Mouse (Mus musculus): ENCODE results near the gene Arhgap27. TPM values are rescaled to one million over a fixed set of nuclear protein-coding genes. Genes with fewer than 3 reads are reported as not detected.

Arhgap27 gene
- total and polyA plus RNA-seq, 2 experiments from 2014 or later = 5.9 to 12.2 TPM

DNA sequence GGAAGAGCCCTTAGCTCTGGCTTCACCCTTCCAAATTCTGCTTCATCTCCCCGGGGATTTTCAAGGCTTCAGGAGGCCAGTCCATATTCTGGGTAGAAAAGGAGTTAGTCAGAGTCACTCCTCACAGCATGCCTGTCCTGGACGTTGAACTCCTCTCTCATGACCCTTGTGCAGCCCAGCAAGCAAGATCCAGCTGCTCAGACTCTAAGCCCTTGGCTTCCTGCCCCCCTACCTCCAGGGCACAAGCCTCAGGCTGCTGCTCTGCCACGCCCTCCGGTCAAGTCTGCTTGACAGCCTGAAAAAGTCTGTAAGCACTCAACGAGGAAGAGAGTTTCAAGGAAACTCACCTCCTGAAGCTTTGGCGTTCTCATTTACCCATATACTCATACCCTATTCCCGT, 43.1 kb upstream of the Arhgap27 start:
- Histone ChIP-seq H3K4me2 (ENCODE audit: low read depth, low read length) (no peak overlapping the region), H3K27ac (no peak overlapping the region), H3K27me3 (ENCODE audit: insufficient read depth, low read length) (no peaks in the 10 kb centered on the region), H3K4me3 (ENCODE audit: low read length) (no peak overlapping the region), H3K4me1 (ENCODE audit: insufficient read depth, low read length) (peaks cover 8% of the 10 kb centered on the region; the same call in 1 of the 2 replicates), H3K9ac (replicated peaks; ENCODE audit: low read length) (no peak overlapping the region), H3K36me3 (ENCODE audit: insufficient read depth, low read length) (peaks cover 3% of the 10 kb centered on the region; the same call in 1 of the 2 replicates), H3K9me3 (ENCODE audit: low read length) (no peaks in the 10 kb centered on the region)
- no peak for TF ChIP-seq CTCF (IDR thresholded peaks at IDR 0.05; ENCODE audit: low read depth)
- no peak for ATAC-seq
- 78% methylated on average over 7 of the region's 7 CpGs for WGBS
- no peak for DNase-seq (ENCODE audit: low spot score)

DNA sequence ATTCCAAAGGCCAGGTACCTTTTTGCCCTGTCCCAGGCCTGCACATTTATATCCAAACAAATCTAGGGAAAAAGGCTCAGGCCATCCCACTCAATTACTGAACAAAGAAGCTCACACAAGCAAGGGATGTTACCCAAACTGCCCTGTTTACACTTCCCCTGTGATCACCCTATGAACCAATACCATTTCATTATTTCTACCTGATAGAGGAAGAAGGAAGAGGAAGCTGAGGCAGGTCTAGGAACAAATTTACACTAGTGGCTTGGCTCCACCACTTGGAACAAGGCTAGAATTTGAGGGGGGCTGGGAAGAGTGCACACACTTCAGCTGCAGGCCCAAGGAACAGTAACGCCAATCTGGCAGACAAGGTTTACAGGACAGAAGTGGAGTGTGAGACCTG, 42.3 kb upstream of the Arhgap27 start:
- H3K4me3 ChIP-seq (ENCODE audit: low read length) = no peak overlapping the region
- no peak overlapping the region for H3K4me2 ChIP-seq (ENCODE audit: low read depth, low read length)
- H3K4me1 ChIP-seq (ENCODE audit: insufficient read depth, low read length) = peaks cover under 1% of the 10 kb centered on the region; the same call in 1 of the 2 replicates
- 91% methylated on average over 1 of the region's 1 CpGs for WGBS
- no peak for TF ChIP-seq CTCF (IDR thresholded peaks at IDR 0.05; ENCODE audit: low read depth)
- peaks cover 3% of the 10 kb centered on the region; the same call in 1 of the 2 replicates for H3K36me3 ChIP-seq (ENCODE audit: insufficient read depth, low read length)
- H3K27me3 ChIP-seq (ENCODE audit: insufficient read depth, low read length) = no peaks in the 10 kb centered on the region
- no peaks in the 10 kb centered on the region for H3K9me3 ChIP-seq (ENCODE audit: low read length)
- H3K9ac ChIP-seq (replicated peaks; ENCODE audit: low read length) = no peak overlapping the region
- no peak for DNase-seq (ENCODE audit: low spot score)
- ATAC-seq = no peak
- no peak overlapping the region for H3K27ac ChIP-seq

DNA sequence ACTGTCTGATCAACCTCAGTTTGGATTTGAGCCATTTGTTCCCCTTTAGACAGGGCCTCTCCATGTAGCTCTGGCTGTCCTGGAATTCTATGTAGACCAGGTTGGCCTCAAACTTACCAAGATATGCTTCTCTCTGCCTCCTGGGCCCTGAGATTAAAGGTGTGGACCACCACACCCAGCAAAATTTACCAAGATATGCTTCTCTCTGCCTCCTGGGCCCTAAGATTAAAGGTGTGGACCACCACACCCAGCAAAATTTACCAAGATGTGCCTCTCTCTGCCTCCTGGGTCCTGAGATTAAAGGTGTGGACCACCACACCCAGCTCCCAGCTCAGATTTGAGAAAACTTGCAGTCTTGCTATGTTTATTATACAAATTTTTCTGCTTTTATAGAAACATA, 41.1 kb upstream of the Arhgap27 start:
- H3K27ac ChIP-seq = no peak overlapping the region
- H3K4me1 ChIP-seq (ENCODE audit: insufficient read depth, low read length) = no peaks in the 10 kb centered on the region
- H3K27me3 ChIP-seq (ENCODE audit: insufficient read depth, low read length) = no peaks in the 10 kb centered on the region
- TF ChIP-seq CTCF (IDR thresholded peaks at IDR 0.05; ENCODE audit: low read depth) = no peak
- no peak for ATAC-seq
- no peak for DNase-seq (ENCODE audit: low spot score)
- H3K36me3 ChIP-seq (ENCODE audit: insufficient read depth, low read length) = peaks cover 3% of the 10 kb centered on the region; the same call in 1 of the 2 replicates
- H3K4me2 ChIP-seq (ENCODE audit: low read depth, low read length) = no peak overlapping the region
- no peak overlapping the region for H3K4me3 ChIP-seq (ENCODE audit: low read length)
- no peaks in the 10 kb centered on the region for H3K9me3 ChIP-seq (ENCODE audit: low read length)
- no peak overlapping the region for H3K9ac ChIP-seq (replicated peaks; ENCODE audit: low read length)

DNA sequence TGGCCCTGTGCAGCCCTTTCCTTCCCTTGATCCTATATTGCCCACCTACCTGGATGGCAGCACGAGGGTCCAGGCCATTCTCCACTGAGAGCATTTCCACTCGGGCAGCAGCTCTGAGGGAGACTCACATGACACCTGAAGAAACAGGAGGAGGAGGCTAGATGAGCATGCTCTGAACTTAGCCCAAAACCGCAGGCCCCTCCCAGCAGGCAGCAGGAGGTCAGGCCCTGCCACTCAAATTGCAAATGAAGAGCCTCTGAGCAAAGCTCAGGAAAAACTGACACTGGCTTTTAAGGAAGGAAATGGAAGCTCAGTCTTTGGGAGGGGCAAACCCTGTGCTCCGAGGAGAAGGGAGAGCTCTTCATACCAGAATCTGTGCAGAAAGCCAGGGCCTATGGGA, 40.3 kb upstream of the Arhgap27 start:
- Histone ChIP-seq H3K4me3 (ENCODE audit: low read length) (no peak overlapping the region), H3K4me2 (ENCODE audit: low read depth, low read length) (no peak overlapping the region), H3K9ac (replicated peaks; ENCODE audit: low read length) (no peak overlapping the region), H3K9me3 (ENCODE audit: low read length) (no peaks in the 10 kb centered on the region), H3K36me3 (ENCODE audit: insufficient read depth, low read length) (peaks cover 3% of the 10 kb centered on the region; the same call in 1 of the 2 replicates), H3K27ac (no peak overlapping the region), H3K27me3 (ENCODE audit: insufficient read depth, low read length) (no peaks in the 10 kb centered on the region), H3K4me1 (ENCODE audit: insufficient read depth, low read length) (no peaks in the 10 kb centered on the region)
- TF ChIP-seq CTCF (IDR thresholded peaks at IDR 0.05; ENCODE audit: low read depth) = no peak
- DNase-seq (ENCODE audit: low spot score) (no peak), ATAC-seq (no peak)
- WGBS = 66% methylated on average over 4 of the region's 4 CpGs

DNA sequence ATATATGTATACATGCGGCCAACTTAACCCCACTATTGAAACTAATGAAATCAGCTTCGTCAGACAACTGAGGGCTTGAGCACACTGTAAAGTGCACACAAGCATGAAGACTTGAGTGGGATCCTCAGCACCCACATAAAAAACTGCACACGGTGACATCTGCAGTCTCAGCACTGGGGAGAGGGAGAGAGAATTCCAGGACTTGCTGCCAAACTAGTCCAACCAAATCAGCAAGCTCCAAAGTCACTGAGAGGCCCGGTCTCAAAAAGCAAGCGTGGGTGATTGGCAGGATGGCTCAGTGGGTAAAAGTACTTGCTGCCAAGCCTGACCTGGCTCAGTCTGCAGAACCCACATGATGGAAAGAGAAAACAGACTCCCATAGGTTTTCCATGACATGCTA, 39.2 kb upstream of the Arhgap27 start:
- no peak overlapping the region for H3K4me2 ChIP-seq (ENCODE audit: low read depth, low read length)
- ATAC-seq (no peak), DNase-seq (ENCODE audit: low spot score) (no peak)
- 83% methylated on average over 5 of the region's 5 CpGs for WGBS
- H3K27me3 ChIP-seq (ENCODE audit: insufficient read depth, low read length) = no peaks in the 10 kb centered on the region
- H3K27ac ChIP-seq = no peak overlapping the region
- no peaks in the 10 kb centered on the region for H3K9me3 ChIP-seq (ENCODE audit: low read length)
- H3K4me3 ChIP-seq (ENCODE audit: low read length) = no peak overlapping the region
- no peaks in the 10 kb centered on the region for H3K4me1 ChIP-seq (ENCODE audit: insufficient read depth, low read length)
- TF ChIP-seq CTCF (IDR thresholded peaks at IDR 0.05; ENCODE audit: low read depth) = no peak
- H3K36me3 ChIP-seq (ENCODE audit: insufficient read depth, low read length) = peaks cover 3% of the 10 kb centered on the region; the same call in 1 of the 2 replicates
- no peak overlapping the region for H3K9ac ChIP-seq (replicated peaks; ENCODE audit: low read length)

DNA sequence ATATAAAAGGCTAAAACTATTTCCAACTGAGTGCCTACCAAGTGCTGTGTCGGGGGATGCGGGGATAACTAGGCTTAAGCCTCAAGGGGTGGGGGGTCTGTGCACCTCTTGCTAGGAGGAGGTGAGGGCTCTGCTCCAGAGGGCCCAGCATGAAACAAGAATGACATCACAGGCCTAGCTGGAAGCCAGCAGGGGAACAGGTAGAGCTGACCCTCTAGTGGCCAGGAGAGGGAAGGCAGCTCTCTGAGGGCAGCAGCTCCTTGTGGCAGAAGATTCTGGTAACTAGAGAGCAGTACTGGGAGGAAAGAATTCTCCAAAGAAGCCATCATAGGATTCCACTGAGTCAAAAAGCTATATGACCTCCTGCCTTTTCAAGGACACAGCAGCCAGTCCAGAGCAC, 38.7 kb upstream of the Arhgap27 start:
- Histone ChIP-seq H3K4me2 (ENCODE audit: low read depth, low read length) (no peak overlapping the region), H3K4me1 (ENCODE audit: insufficient read depth, low read length) (no peaks in the 10 kb centered on the region), H3K27me3 (ENCODE audit: insufficient read depth, low read length) (no peaks in the 10 kb centered on the region), H3K9me3 (ENCODE audit: low read length) (no peaks in the 10 kb centered on the region), H3K4me3 (ENCODE audit: low read length) (no peak overlapping the region), H3K27ac (no peak overlapping the region), H3K9ac (replicated peaks; ENCODE audit: low read length) (no peak overlapping the region), H3K36me3 (ENCODE audit: insufficient read depth, low read length) (peaks cover 3% of the 10 kb centered on the region; the same call in 1 of the 2 replicates)
- TF ChIP-seq CTCF (IDR thresholded peaks at IDR 0.05; ENCODE audit: low read depth) = peak; percentile 69
- DNase-seq (ENCODE audit: low spot score) (peak; percentile 42), ATAC-seq (no peak)
- 71% methylated on average over 2 of the region's 2 CpGs for WGBS

DNA sequence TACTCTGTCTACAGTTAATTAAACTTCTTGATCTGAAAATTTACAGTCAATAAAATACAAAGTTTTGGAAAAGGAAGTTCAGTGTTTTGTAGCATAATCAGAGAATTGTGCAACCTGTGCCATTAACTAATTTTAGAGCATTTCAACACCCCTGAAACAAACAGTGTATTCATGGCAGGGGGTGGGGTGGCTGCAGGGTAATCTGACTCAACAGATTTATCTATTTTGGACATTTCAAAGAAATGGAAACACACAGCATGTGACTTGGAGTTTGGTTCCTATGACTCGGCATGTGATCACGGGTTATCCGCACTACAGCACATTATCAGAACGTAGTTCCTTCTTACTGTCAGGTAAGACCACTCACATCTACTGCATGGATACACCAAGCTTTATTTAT, 36.5 kb upstream of the Arhgap27 start:
- no peak overlapping the region for H3K4me2 ChIP-seq (ENCODE audit: low read depth, low read length)
- no peak overlapping the region for H3K27ac ChIP-seq
- DNase-seq (ENCODE audit: low spot score) = no peak
- H3K36me3 ChIP-seq (ENCODE audit: insufficient read depth, low read length) = peaks cover 18% of the 10 kb centered on the region
- TF ChIP-seq CTCF (IDR thresholded peaks at IDR 0.05; ENCODE audit: low read depth) = no peak
- no peaks in the 10 kb centered on the region for H3K27me3 ChIP-seq (ENCODE audit: insufficient read depth, low read length)
- H3K9me3 ChIP-seq (ENCODE audit: low read length) = no peaks in the 10 kb centered on the region
- H3K4me3 ChIP-seq (ENCODE audit: low read length) = no peak overlapping the region
- H3K4me1 ChIP-seq (ENCODE audit: insufficient read depth, low read length) = no peaks in the 10 kb centered on the region
- 93% methylated on average over 4 of the region's 4 CpGs for WGBS
- H3K9ac ChIP-seq (replicated peaks; ENCODE audit: low read length) = no peak overlapping the region
- no peak for ATAC-seq

All from hindbrain, postnatal 0 days (tissue).